Mouse (Mus musculus) lung, adult 2 months (tissue): ENCODE measurements around the gene Slc29a3. TPM values are rescaled to one million over a fixed set of nuclear protein-coding genes. Genes with fewer than 3 reads are reported as not detected.

Source experiments
- DNase-seq: peaks from one replicate; pipeline ENCODE4 v3.0.0; 2022
- H3K4me1 ChIP-seq: fragments of 200-500 bp; 2 replicates; pipeline ENCODE4 v1.6.1; 2011; ENCODE audit warnings: low read length; ENCODE audit not compliant: control insufficient read depth, insufficient read depth
- H3K4me3 ChIP-seq: fragments of 200-500 bp; replicated peaks from 2 replicates; pipeline ENCODE3; 2011; ENCODE audit warnings: low read depth, mild to moderate bottlenecking, control low read depth, low read length; ENCODE audit errors: extremely low read depth
- CTCF ChIP-seq: fragments of 200-500 bp; IDR thresholded peaks from 2 replicates; pipeline ENCODE4 v1.5.1; 2011; ENCODE audit warnings: mild to moderate bottlenecking, low read length, control low read depth; ENCODE audit not compliant: insufficient read depth
- POLR2A ChIP-seq: fragments of 200-500 bp; IDR thresholded peaks from 2 replicates; pipeline ENCODE4 v1.6.1; 2011; ENCODE audit warnings: low read depth, mild to moderate bottlenecking, control low read depth, low read length, borderline replicate concordance; ENCODE audit errors: extremely low read depth
- WGBS: fragments of 180-500 bp; shearing (Covaris S2); methylation state at CpG from one replicate; pipeline ENCODE4 v1.1.7; 2018; 5-methylcytosine and 5-hydroxymethylcytosine counted together
- polyA plus RNA-seq: library from polyadenylated mRNA; depleted of rRNA; stranded (reverse); fragments of >200 nt; gene quantifications from 2 replicates; pipeline ENCODE4 v1.2.3, GENCODE M21; 2012

The Slc29a3 gene
- polyA plus RNA-seq, 1 experiment: 10.0 TPM

GRCm38 (mm10) chr10:60794374-60794773 lies 41.8 kb upstream of the Slc29a3 start:
- no peak for TF ChIP-seq CTCF
- TF ChIP-seq POLR2A: no peak
- Histone ChIP-seq H3K4me1 (peaks cover 6% of the 10 kb centered on the region; the same call in 1 of the 2 replicates), H3K4me3 (no peak overlapping the region)
- DNase-seq: no peak
- WGBS: 93% methylated on average over 11 of the region's 11 CpGs

GRCm38 (mm10) chr10:60792841-60793240 lies 40.2 kb upstream of the Slc29a3 start:
- no peak overlapping the region for H3K4me3 ChIP-seq
- 32% methylated on average over 11 of the region's 11 CpGs for WGBS
- DNase-seq: no peak
- TF ChIP-seq POLR2A (no peak), CTCF (no peak)
- H3K4me1 ChIP-seq: peaks cover 6% of the 10 kb centered on the region; the same call in 1 of the 2 replicates

- no peak for DNase-seq
- peaks cover 6% of the 10 kb centered on the region; the same call in 1 of the 2 replicates for H3K4me1 ChIP-seq
- no peak overlapping the region for H3K4me3 ChIP-seq
- WGBS: 31% methylated on average over 10 of the region's 10 CpGs
- TF ChIP-seq POLR2A (no peak), CTCF (no peak)
Observed at GRCm38 (mm10) chr10:60792365-60792764, 39.8 kb upstream of the Slc29a3 start.

- Histone ChIP-seq H3K4me3 (no peak overlapping the region), H3K4me1 (peaks cover 6% of the 10 kb centered on the region; the same call in 1 of the 2 replicates)
- TF ChIP-seq CTCF (no peak), POLR2A (no peak)
- WGBS: 82% methylated on average over 6 of the region's 6 CpGs
- no peak for DNase-seq
Observed at GRCm38 (mm10) chr10:60790912-60791311, 38.3 kb upstream of the Slc29a3 start.

- 0 out of 2 replicates have a peak, but pooled peaks cover 3% of the 10 kb centered on the region for H3K4me1 ChIP-seq
- no peak for DNase-seq
- TF ChIP-seq POLR2A (no peak), CTCF (no peak)
- H3K4me3 ChIP-seq: no peak overlapping the region
- WGBS: 64% methylated on average over 16 of the region's 16 CpGs
Observed at GRCm38 (mm10) chr10:60787303-60788074, 34.9 kb upstream of the Slc29a3 start.

- Histone ChIP-seq H3K4me1 (no peaks in the 10 kb centered on the region), H3K4me3 (no peak overlapping the region)
- TF ChIP-seq CTCF (no peak), POLR2A (no peak)
- WGBS: 65% methylated on average over 2 of the region's 2 CpGs
- DNase-seq: no peak
Observed at GRCm38 (mm10) chr10:60783608-60784007, 31.0 kb upstream of the Slc29a3 start.

GRCm38 (mm10) chr10:60779628-60780027 lies 27.0 kb upstream of the Slc29a3 start:
- H3K4me3 ChIP-seq: no peak overlapping the region
- WGBS: 8% methylated on average over 9 of the region's 9 CpGs
- no peaks in the 10 kb centered on the region for H3K4me1 ChIP-seq
- DNase-seq: peak; percentile 75
- TF ChIP-seq CTCF: peak; percentile 98
- TF ChIP-seq POLR2A: no peak

- peak; percentile 23 for DNase-seq
- Histone ChIP-seq H3K4me1 (no peaks in the 10 kb centered on the region), H3K4me3 (no peak overlapping the region)
- 61% methylated on average over 12 of the region's 12 CpGs for WGBS
- TF ChIP-seq CTCF: peak; percentile 43
- TF ChIP-seq POLR2A: no peak
Observed at GRCm38 (mm10) chr10:60778542-60778941, 25.9 kb upstream of the Slc29a3 start.

GRCm38 (mm10) chr10:60775473-60775872 lies 22.9 kb upstream of the Slc29a3 start:
- H3K4me3 ChIP-seq: no peak overlapping the region
- H3K4me1 ChIP-seq: no peaks in the 10 kb centered on the region
- 77% methylated on average over 6 of the region's 6 CpGs for WGBS
- no peak for DNase-seq
- TF ChIP-seq POLR2A (no peak), CTCF (peak; percentile 55)

- no peak for TF ChIP-seq CTCF
- TF ChIP-seq POLR2A: no peak
- no peak overlapping the region for H3K4me3 ChIP-seq
- no peak for DNase-seq
- 97% methylated on average over 13 of the region's 13 CpGs for WGBS
- no peaks in the 10 kb centered on the region for H3K4me1 ChIP-seq
Observed at GRCm38 (mm10) chr10:60774616-60775015, 22.0 kb upstream of the Slc29a3 start.
